8 mouse cellular contexts compared by ENCODE assay signal in the genomic region with DNA sequence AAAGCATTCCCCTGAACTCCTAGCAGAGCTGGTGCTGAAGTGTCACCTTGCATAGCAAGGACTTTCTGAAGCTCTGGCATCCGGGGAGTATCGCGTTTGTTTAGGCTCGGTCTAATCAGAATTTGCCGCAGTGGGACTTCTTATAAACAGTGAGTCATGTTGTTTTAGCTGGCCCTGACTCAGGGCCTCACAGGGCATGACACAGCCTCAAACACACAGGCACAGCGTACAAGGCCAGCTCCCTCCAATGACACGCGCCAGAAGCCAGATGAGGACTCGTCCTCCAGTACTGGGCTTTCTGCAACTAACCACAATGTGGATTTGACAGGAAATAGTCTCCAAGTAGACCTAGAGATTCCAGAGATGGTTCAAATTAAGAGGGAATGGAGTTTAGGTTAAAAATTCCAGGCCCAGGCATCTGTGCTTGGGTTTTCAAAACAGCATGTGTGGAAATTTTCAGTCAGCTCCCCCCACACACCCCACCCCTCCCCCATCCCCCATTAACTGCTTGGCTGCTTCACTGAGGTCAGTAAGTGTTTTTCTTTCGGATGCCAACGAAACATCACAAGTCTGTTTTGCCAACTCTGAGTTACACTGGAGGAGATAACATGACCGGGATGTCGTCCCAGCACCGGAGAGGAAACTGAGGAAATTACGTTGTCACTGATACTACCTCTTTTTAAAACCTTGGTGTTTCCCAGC. TPM values are rescaled to one million over a fixed set of nuclear protein-coding genes. Genes with fewer than 3 reads are reported as not detected.
DNase-seq lines count a peak whose midpoint lies in the region; ATAC-seq and TF ChIP-seq lines count a peak whose summit lies in the region.

No protein-coding gene starts in this region.

- no peak for TF ChIP-seq EP300 in liver, embryonic 14.5 days (IDR thresholded peaks at IDR 0.05; ENCODE audit: low read depth)
- TF ChIP-seq EP300 in stomach, postnatal 0 days (optimal IDR thresholded peaks at IDR 0.05): no peak

- peaks cover 24% of the 10 kb centered on the region for H3K4me1 ChIP-seq in intestine, embryonic 15.5 days (replicated peaks)
- peaks cover 0 to 9% of the 10 kb centered on the region in 2 experiments; a peak in 2 of 4 replicates for H3K4me1 ChIP-seq in liver, embryonic 14.5 days (replicated peaks; ENCODE audit: control insufficient read depth in 2 of 2, insufficient read depth in 2 of 2, low read length in 1 of 2)
- 0 out of 2 replicates have a peak, but pooled peaks cover 2% of the 10 kb centered on the region for H3K4me1 ChIP-seq in stomach, postnatal 0 days (replicated peaks; ENCODE audit: control insufficient read depth, insufficient read depth)

- no peaks in the 10 kb centered on the region for H3K9me3 ChIP-seq in intestine, embryonic 15.5 days
- no peaks in the 10 kb centered on the region for H3K9me3 ChIP-seq in liver, embryonic 14.5 days (ENCODE audit: control insufficient read depth, low read length)
- H3K9me3 ChIP-seq in stomach, postnatal 0 days (ENCODE audit: control insufficient read depth, low read length): no peaks in the 10 kb centered on the region

- no peaks in the 10 kb centered on the region for H3K27me3 ChIP-seq in intestine, embryonic 15.5 days (replicated peaks)
- H3K27me3 ChIP-seq in liver, embryonic 14.5 days (ENCODE audit: control insufficient read depth, insufficient read depth, low read length): no peaks in the 10 kb centered on the region
- no peaks in the 10 kb centered on the region for H3K27me3 ChIP-seq in stomach, postnatal 0 days (ENCODE audit: control insufficient read depth, insufficient read depth, low read length)

- 14% methylated on average over 15 of the region's 15 CpGs for WGBS in intestine, embryonic 15.5 days
- 10% methylated on average over 15 of the region's 15 CpGs for WGBS in liver, embryonic 14.5 days (ENCODE audit: insufficient replicate concordance)
- WGBS in stomach, postnatal 0 days: 13% methylated on average over 15 of the region's 15 CpGs

- TF ChIP-seq CTCF in liver, embryonic 14.5 days (IDR thresholded peaks at IDR 0.05; ENCODE audit: low read depth): no peak
- TF ChIP-seq CTCF in stomach, postnatal 0 days (IDR thresholded peaks at IDR 0.05; ENCODE audit: low read depth): no peak

- peak overlapping the region; percentile 7; the same call in 1 of the 2 replicates for H3K4me2 ChIP-seq in intestine, embryonic 15.5 days (replicated peaks)
- H3K4me2 ChIP-seq in liver, embryonic 14.5 days (ENCODE audit: low read depth): no peak overlapping the region
- 0 out of 2 replicates have a peak overlapping the region, but pooled peaks have one; percentile 8 for H3K4me2 ChIP-seq in stomach, postnatal 0 days (replicated peaks; ENCODE audit: low read depth)

- H3K36me3 ChIP-seq in intestine, embryonic 15.5 days: no peaks in the 10 kb centered on the region
- H3K36me3 ChIP-seq in liver, embryonic 14.5 days (replicated peaks; ENCODE audit: control insufficient read depth, insufficient read depth, low read depth): no peaks in the 10 kb centered on the region
- no peaks in the 10 kb centered on the region for H3K36me3 ChIP-seq in stomach, postnatal 0 days (ENCODE audit: control insufficient read depth, insufficient read depth, low read length)

- no peak overlapping the region for H3K9ac ChIP-seq in intestine, embryonic 15.5 days
- H3K9ac ChIP-seq in liver, embryonic 14.5 days (replicated peaks): no peak overlapping the region
- H3K9ac ChIP-seq in stomach, postnatal 0 days (ENCODE audit: low read length): no peak overlapping the region

- H3K27ac ChIP-seq in intestine, embryonic 15.5 days: peak overlapping the region; percentile 61
- H3K27ac ChIP-seq in liver, embryonic 14.5 days: no peak overlapping the region
- peak overlapping the region; percentile 69 for H3K27ac ChIP-seq in stomach, postnatal 0 days (replicated peaks)

- peak; percentile 86 for ATAC-seq in intestine, embryonic 15.5 days
- 0 out of 2 replicates have a peak, but pooled peaks have one; percentile 28 for ATAC-seq in liver, embryonic 14.5 days (ENCODE audit: insufficient read depth)
- peak; percentile 98 for ATAC-seq in stomach, postnatal 0 days (ENCODE audit: low FRiP score, low TSS enrichment)
- no peak for ATAC-seq in megakaryocyte-erythroid progenitor cell, adult 5-6 weeks (replicated peaks; ENCODE audit: low FRiP score, low TSS enrichment, poor library complexity, severe bottlenecking)
- no peak for ATAC-seq in CD4-positive, CD25-positive, alpha-beta regulatory T cell, adult 4 months

- peak; percentile 38 for DNase-seq in testis, postnatal 14 days (ENCODE audit: low spot score)
- DNase-seq in testis, postnatal 10 days (ENCODE audit: low spot score): no peak
- DNase-seq in gastrocnemius, postnatal 10 days: peak; percentile 26
- DNase-seq in liver, embryonic 14.5 days (ENCODE audit: low read depth in 3 of 3, low spot score in 3 of 3): no peak
- peak; percentile 72 for DNase-seq in stomach, postnatal 0 days (ENCODE audit: low spot score)

- H3K4me3 ChIP-seq in intestine, embryonic 15.5 days (replicated peaks): no peak overlapping the region
- H3K4me3 ChIP-seq in liver, embryonic 14.5 days (ENCODE audit: insufficient read depth in 1 of 2, low read depth in 2 of 2, low read length in 2 of 2): no peak overlapping the region
- H3K4me3 ChIP-seq in stomach, postnatal 0 days (ENCODE audit: low read depth, low read length): no peak overlapping the region

RNA-seq across cellular contexts. Expression of a gene that starts 14.8 kb away (rescaled TPM):
- 10 to 100 TPM in 1 of 2 experiments, 1 to 10 TPM in 1; 8.2 to 10.9 TPM for total RNA-seq in gastrocnemius, postnatal 10 days (2021)
- polyA plus RNA-seq in intestine, embryonic 15.5 days (2015; fragmentation: Nextera tagmentation; extraction: Ambion mirVana): 17.5 and 19.1 TPM in 2 replicates
- polyA plus RNA-seq in liver, embryonic 14.5 days (2012; rRNA removed): 0.42 and 0.57 TPM in 2 replicates
- 0.91 and 0.97 TPM in 2 replicates for polyA plus RNA-seq in liver, embryonic 14.5 days (2014; fragmentation: Nextera tagmentation; extraction: Ambion mirVana)
- 5.7 and 5.8 TPM in 2 replicates for polyA plus RNA-seq in stomach, postnatal 0 days (2015; fragmentation: Nextera tagmentation; extraction: Ambion mirVana)
- not detected in 2 replicates for total RNA-seq in megakaryocyte-erythroid progenitor cell, adult 5-6 weeks (2014; fragmentation: Nextera tagmentation)
- not detected in 2 replicates for total RNA-seq in megakaryocyte-erythroid progenitor cell, adult 5-6 weeks (2017)
- not detected for polyA plus RNA-seq in CD4-positive, CD25-positive, alpha-beta regulatory T cell, adult 4 months (2017; shearing (Covaris generic))

Comparison
In these comparisons a context has a peak if more than half of its experiments do, and no peak if none do; other contexts are left out.
1. DNase-seq: peak in testis, postnatal 14 days (single experiment), gastrocnemius, postnatal 10 days (single experiment) and stomach, postnatal 0 days (single experiment); none in testis, postnatal 10 days (single experiment) and liver, embryonic 14.5 days (0 of 3).
2. ATAC-seq: peak in intestine, embryonic 15.5 days (single experiment), liver, embryonic 14.5 days (single experiment) and stomach, postnatal 0 days (single experiment); none in megakaryocyte-erythroid progenitor cell, adult 5-6 weeks (single experiment) and CD4-positive, CD25-positive, alpha-beta regulatory T cell, adult 4 months (single experiment).